Mouse (Mus musculus) embryo, embryonic 11 days (tissue): ENCODE results near the gene Gabra6.

ENCODE experiments used
- DNase-seq: peaks from one replicate; pipeline ENCODE4 v3.0.0-alpha.2; 2015

Gabra6 gene

GRCm38 (mm10) chr11:42320882-42321281 lies at the start of gene Gabra6:
Gene Gabra6, minus strand, starts transcription at chr11:42321072.
- DNase-seq, result no peak

DNA sequence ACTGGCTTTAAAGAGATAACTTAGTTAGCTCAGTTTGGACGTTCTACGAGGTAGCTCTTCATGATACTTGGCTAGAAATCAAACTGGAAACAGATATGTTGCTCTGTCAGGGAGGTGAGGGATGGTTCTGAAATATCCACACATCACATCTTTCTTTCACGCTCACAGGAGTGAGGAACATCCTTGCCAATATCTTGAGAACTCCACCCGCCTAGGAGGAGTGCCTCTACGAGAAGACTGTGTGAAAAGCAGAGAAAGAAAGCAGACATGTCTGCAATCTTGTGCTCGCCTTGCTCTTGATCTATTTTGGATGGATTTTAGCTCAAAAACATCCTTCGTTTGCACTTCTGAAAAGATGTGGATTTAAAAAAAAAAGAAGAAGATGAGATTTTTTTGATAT lies 44.7 kb upstream of the Gabra6 start:
- no peak for DNase-seq

GRCm38 (mm10) chr11:42332121-42332520 lies 11.2 kb upstream of the Gabra6 start:
- DNase-seq, result no peak

- no peak for DNase-seq
Measured at GRCm38 (mm10) chr11:42326262-42326661, 5.4 kb upstream of the Gabra6 start.

- DNase-seq, result no peak
Measured at GRCm38 (mm10) chr11:42321560-42321959, 688 bp upstream of the Gabra6 start.

DNA sequence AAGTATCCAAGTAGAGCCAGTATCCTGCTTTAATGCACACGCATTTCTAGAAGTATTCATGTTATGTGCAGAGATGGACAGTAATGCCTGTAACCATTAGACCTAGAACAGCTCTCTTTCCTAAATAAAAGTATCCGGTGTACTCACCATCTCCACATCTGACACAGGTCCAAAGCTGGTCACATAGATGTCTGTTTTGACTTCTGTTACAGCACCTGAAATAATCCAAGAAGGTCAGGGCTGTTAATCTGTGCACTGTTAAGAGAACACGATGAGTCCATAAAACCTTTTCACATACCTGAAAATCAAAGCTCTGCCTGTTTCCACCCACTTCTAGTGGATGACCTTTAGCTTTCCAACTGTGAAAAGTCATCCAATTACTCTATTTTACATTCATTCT lies 1.4 kb downstream of the Gabra6 start:
- DNase-seq, result no peak

- DNase-seq, result no peak
Measured at GRCm38 (mm10) chr11:42319101-42319500, 1.8 kb downstream of the Gabra6 start.

GRCm38 (mm10) chr11:42317985-42318384 lies 2.9 kb downstream of the Gabra6 start:
- no peak for DNase-seq

GRCm38 (mm10) chr11:42314850-42315249 lies 6.0 kb downstream of the Gabra6 start:
- DNase-seq, result peak; percentile 67

- DNase-seq, result no peak
Measured at GRCm38 (mm10) chr11:42310892-42311291, 10.0 kb downstream of the Gabra6 start.

- DNase-seq, result no peak
Measured at GRCm38 (mm10) chr11:42309086-42309485, 11.8 kb downstream of the Gabra6 start.

- no peak for DNase-seq
Measured at GRCm38 (mm10) chr11:42306095-42306494, 14.8 kb downstream of the Gabra6 start.

DNA sequence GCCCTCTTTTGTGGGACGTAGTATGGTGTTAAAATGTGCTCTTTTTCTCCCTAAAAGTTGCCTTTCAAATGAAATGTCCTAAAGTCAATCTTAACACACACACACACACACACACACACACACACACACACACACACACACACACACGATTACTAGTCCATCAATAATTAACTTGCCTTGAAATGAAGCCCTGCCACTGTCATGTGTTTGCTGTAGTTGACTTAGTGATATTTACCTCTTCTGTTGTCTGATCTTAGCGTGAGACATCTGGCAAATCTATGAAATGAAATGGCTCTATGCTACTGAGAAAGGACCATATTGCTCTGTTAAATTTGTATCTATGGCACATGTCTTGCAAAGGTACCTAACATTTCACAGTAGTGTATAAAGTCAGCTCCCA lies 61.9 kb downstream of the Gabra6 start:
- no peak for DNase-seq
